Mouse (Mus musculus): Measurements from ENCODE around the gene Shisa6. TPM values are rescaled to one million over a fixed set of nuclear protein-coding genes. Genes with fewer than 3 reads are reported as not detected.
A peak's percentile ranks its signal among the peaks of the same experiment; 100 is the strongest.
"Not testable (repeated sequence)": the region's sequence is repeated elsewhere in the genome, so short reads cannot be mapped to it uniquely, and the experiment has no call there.

Shisa6 gene
- polyA plus RNA-seq, 1 experiment from 2014 or later: 0.66 TPM

DNA sequence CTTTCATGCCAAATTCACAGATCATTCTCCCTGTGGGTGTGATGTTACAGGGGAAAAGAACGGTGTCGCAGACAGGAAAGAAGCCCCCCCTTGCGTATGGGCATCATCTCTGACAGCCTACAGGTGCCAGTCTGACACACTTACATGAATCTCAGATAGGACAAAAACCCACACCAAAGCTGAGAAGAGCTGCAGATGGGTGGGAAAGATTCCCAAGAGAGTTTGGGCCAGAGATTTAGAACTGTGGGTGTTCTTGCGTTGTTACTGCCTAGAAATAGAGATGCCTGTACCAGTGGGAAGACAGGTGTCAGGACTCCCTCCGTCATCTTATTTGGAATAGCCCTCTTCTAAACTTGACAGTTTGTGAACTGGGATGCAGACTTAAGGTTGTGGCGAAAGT lies 99.6 kb downstream of the Shisa6 start:
- H3K4me3 ChIP-seq (replicated peaks): no peak overlapping the region
- ATAC-seq (ENCODE audit: low FRiP score): no peak
- H3K36me3 ChIP-seq (replicated peaks): no peaks in the 10 kb centered on the region
- no peak overlapping the region for H3K9ac ChIP-seq
- 94% methylated on average over 6 of the region's 6 CpGs for WGBS
- H3K9me3 ChIP-seq: no peaks in the 10 kb centered on the region
- no peak overlapping the region for H3K4me2 ChIP-seq
- H3K4me1 ChIP-seq: no peaks in the 10 kb centered on the region
- H3K27ac ChIP-seq: no peak overlapping the region
- no peaks in the 10 kb centered on the region for H3K27me3 ChIP-seq

DNA sequence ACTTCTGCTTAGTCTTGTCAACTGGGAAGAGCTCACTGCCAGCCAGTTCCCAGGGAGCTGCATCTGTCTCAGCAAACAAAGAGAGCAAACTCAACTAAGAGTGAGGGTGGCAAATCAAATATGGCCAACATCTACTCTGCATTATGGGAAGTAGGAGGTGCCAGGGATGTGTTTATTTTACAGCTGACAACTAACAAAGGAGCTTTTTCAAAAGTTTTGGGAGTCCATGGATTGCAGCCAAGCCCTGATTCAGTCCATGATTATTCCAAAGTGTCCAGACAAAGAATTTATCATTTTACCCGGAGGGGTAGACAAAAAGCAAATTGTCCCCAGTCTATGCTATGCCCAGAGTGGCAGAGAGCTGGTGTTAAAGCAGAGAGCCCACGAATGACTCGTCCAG lies 107.5 kb downstream of the Shisa6 start:
- no peaks in the 10 kb centered on the region for H3K9me3 ChIP-seq
- H3K27ac ChIP-seq: no peak overlapping the region
- 59% methylated on average over 3 of the region's 3 CpGs for WGBS
- no peak overlapping the region for H3K9ac ChIP-seq
- no peak for ATAC-seq (ENCODE audit: low FRiP score)
- H3K4me1 ChIP-seq: 0 out of 2 replicates have a peak, but pooled peaks cover 5% of the 10 kb centered on the region
- H3K36me3 ChIP-seq (replicated peaks): no peaks in the 10 kb centered on the region
- no peak overlapping the region for H3K4me3 ChIP-seq (replicated peaks)
- H3K4me2 ChIP-seq: no peak overlapping the region
- H3K27me3 ChIP-seq: no peaks in the 10 kb centered on the region

DNA sequence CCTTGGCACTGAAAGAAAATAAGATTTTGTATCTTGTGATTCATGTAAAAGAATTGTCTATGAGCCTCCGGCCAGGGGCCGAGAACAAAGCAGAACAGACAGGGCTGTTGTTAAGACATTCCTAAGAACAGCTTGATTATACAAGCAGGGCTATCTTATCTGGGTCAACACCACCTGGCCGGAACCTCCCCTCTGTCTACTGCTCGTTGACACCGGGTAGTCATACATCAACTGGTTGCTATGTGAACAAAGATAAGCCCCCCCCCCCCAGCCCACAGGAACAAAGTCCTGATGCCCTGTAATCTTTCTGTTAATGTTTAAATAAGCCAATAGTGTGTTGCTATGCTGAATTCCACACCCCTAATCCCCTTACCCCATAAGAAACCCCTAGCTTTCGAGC lies 117.0 kb downstream of the Shisa6 start:
- ATAC-seq (ENCODE audit: low FRiP score); H3K36me3 ChIP-seq (replicated peaks); H3K4me3 ChIP-seq (replicated peaks); H3K9me3 ChIP-seq; H3K4me2 ChIP-seq; H3K4me1 ChIP-seq; H3K27ac ChIP-seq; H3K9ac ChIP-seq; H3K27me3 ChIP-seq: not testable (repeated sequence)
- WGBS: 85% methylated on average over 6 of the region's 6 CpGs

DNA sequence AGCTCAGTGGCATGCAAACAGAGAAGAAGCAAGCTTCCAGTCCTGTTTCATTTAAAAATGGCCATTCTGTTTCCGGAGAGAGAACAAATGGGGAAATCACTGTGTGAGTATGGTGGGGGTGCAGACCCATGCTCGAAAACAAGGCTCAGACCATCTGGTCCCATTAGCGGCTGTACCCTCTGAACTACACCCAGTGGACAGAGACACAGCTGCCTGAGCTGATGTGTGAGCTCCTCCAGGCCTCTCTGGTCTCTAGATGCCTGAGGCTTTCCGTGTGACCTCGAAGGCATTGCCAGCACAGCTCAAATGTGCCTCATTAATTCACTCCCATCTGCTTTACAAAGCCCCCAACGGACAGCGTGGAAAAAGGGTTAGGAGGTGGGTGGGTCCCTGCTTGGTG lies 125.7 kb downstream of the Shisa6 start:
- Histone ChIP-seq H3K4me3 (replicated peaks) (no peak overlapping the region), H3K9me3 (no peaks in the 10 kb centered on the region), H3K4me2 (no peak overlapping the region), H3K9ac (no peak overlapping the region), H3K27ac (no peak overlapping the region), H3K36me3 (replicated peaks) (no peaks in the 10 kb centered on the region), H3K4me1 (peaks cover 15% of the 10 kb centered on the region; the same call in 1 of the 2 replicates), H3K27me3 (no peaks in the 10 kb centered on the region)
- peak; percentile 44; the same call in 1 of the 2 replicates for ATAC-seq (ENCODE audit: low FRiP score)
- 64% methylated on average over 7 of the region's 7 CpGs for WGBS

DNA sequence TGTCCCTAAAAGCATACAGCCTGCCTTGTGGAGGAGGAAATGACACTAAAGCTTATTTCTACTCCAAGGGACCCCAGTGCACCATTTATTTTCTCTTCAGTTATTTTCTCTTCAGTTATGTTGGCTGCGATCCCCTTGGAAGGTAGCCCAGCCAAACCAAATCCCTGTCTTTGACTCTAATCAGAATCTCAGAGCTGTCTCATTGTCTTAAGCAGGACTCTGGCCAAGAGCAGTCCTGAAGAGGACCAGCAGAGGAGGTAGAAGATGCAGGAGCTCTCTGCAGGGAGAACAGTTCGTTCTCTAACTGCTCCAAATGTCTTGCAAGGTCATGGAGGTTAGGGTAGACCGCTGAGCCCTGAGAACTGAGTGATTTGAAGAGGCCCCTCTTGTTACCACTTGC lies 138.2 kb downstream of the Shisa6 start:
- Histone ChIP-seq H3K9ac (no peak overlapping the region), H3K4me1 (no peaks in the 10 kb centered on the region), H3K27ac (no peak overlapping the region), H3K4me2 (no peak overlapping the region), H3K9me3 (no peaks in the 10 kb centered on the region), H3K4me3 (replicated peaks) (no peak overlapping the region), H3K36me3 (replicated peaks) (no peaks in the 10 kb centered on the region), H3K27me3 (no peaks in the 10 kb centered on the region)
- WGBS: 76% methylated on average over 3 of the region's 3 CpGs
- no peak for ATAC-seq (ENCODE audit: low FRiP score)

DNA sequence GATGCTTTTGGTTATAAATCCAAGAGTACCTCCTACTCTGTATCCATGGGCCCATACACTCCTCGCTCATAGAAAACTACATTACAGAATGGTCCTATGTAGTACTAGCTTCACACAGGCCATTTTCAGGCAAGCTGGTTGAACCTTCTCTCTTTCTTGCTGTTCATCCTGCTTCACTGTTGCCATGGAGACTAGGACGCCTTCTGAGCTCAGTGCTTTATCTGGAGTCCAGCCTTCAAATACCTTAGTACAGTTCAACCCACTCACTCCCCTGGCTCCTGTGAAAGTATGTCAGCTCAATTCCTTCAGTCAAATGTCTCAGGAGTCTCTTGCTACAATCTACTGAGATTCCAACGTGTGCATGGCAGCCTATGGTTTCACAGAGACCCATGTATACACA lies 154.0 kb downstream of the Shisa6 start:
- Histone ChIP-seq H3K9ac (no peak overlapping the region), H3K4me3 (replicated peaks) (no peak overlapping the region), H3K27ac (no peak overlapping the region), H3K36me3 (replicated peaks) (no peaks in the 10 kb centered on the region), H3K4me2 (no peak overlapping the region), H3K9me3 (no peaks in the 10 kb centered on the region), H3K4me1 (no peaks in the 10 kb centered on the region), H3K27me3 (no peaks in the 10 kb centered on the region)
- 70% methylated on average over 3 of the region's 3 CpGs for WGBS
- no peak for ATAC-seq (ENCODE audit: low FRiP score)

DNA sequence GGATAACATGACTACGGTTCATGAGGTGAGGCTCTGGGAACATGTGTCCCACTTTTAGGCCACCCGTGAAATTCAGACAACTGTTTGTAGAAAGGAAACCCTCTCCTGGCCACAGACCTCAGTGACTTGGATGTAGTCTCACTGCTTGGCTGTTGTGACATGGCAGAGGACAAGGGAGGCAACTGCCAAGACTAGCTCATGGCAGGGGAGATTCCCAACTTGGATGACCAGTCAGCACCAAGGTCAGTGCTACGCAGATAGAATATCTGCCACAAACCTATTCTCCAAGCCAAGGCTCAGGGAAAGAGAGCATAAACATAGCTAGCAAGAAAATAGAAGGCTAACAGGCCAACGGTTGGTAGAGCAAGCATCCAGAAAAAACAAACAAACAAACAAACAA lies 156.0 kb downstream of the Shisa6 start:
- Histone ChIP-seq H3K27me3 (no peaks in the 10 kb centered on the region), H3K9me3 (no peaks in the 10 kb centered on the region), H3K9ac (no peak overlapping the region), H3K4me1 (no peaks in the 10 kb centered on the region), H3K27ac (no peak overlapping the region), H3K4me2 (no peak overlapping the region), H3K36me3 (replicated peaks) (no peaks in the 10 kb centered on the region), H3K4me3 (replicated peaks) (no peak overlapping the region)
- no peak for ATAC-seq (ENCODE audit: low FRiP score)
- WGBS: 96% methylated on average over 4 of the region's 4 CpGs

DNA sequence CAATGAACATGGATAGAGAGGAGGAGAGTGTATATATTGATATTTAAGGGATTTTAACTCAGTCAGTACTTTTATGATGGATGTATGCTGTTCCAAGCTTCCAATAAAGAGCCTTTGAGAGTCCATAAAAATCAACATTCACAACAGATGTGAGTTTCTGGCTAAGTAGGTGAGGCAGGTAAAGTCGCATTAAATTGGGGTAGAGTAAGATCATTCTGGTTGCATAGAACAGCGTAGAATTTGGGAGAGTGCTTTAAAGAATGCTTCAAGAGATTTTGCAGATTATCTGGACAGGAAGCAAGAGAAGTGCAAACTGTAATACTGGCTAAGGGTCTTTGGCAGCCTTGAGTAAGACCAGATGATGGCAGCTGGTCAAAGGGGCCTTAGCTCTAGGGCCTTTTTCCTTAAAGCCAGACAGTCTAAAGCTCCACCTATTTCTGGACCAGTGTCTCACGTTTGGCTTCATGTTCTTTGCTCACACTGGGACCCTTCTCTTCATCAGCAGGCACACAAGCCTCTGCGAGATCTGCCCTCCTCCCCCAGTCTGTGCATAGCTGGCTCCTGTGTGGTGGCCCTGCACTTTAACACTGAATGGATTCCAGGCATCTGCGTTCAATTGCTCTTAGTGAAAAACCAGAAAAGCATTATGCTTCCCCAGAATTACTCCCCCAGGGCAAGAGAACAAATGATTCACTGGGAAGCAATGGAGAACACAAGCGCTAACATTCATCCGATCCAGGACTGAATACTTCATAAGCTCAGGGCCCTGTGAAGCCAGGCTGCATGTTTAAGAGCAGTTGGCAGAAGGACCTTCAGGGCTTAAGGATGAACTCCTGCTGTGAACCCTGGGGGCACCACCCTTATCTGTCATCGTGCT lies 158.7 kb downstream of the Shisa6 start:
- WGBS: 59% methylated on average over 8 of the region's 8 CpGs
- H3K9ac ChIP-seq: no peak overlapping the region
- no peak for ATAC-seq (ENCODE audit: low FRiP score)

DNA sequence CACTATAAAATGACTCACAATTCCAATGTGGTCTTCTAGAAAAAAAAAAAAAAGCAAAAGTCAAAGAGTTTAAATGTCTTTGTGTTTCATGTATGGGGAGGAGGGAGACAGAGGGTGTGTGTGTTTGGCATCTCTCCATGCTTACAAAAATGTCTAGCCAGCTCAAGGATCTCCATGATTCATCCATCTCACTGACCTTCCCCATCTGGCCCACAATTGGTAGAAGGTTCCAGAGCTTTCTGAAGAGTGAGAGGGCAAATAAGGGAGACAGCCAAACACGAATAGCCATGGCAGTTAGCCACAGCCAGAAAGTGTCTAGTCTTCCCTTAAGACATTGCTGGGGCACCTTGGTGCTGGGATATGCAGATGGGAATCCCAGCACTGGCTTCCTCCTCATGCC lies 166.0 kb downstream of the Shisa6 start:
- H3K4me2 ChIP-seq: no peak overlapping the region
- WGBS: 85% methylated on average over 1 of the region's 1 CpGs
- no peak for ATAC-seq (ENCODE audit: low FRiP score)
- no peak overlapping the region for H3K27ac ChIP-seq
- no peaks in the 10 kb centered on the region for H3K9me3 ChIP-seq
- H3K9ac ChIP-seq: no peak overlapping the region
- H3K27me3 ChIP-seq: no peaks in the 10 kb centered on the region
- no peaks in the 10 kb centered on the region for H3K4me1 ChIP-seq
- no peaks in the 10 kb centered on the region for H3K36me3 ChIP-seq (replicated peaks)
- no peak overlapping the region for H3K4me3 ChIP-seq (replicated peaks)

More for the DNA sequence above, 158.7 kb downstream of the Shisa6 start:
- Histone ChIP-seq H3K4me1 (no peaks in the 10 kb centered on the region), H3K9me3 (no peaks in the 10 kb centered on the region), H3K4me3 (replicated peaks) (no peak overlapping the region), H3K27me3 (no peaks in the 10 kb centered on the region), H3K27ac (no peak overlapping the region), H3K36me3 (replicated peaks) (no peaks in the 10 kb centered on the region), H3K4me2 (no peak overlapping the region)

DNA sequence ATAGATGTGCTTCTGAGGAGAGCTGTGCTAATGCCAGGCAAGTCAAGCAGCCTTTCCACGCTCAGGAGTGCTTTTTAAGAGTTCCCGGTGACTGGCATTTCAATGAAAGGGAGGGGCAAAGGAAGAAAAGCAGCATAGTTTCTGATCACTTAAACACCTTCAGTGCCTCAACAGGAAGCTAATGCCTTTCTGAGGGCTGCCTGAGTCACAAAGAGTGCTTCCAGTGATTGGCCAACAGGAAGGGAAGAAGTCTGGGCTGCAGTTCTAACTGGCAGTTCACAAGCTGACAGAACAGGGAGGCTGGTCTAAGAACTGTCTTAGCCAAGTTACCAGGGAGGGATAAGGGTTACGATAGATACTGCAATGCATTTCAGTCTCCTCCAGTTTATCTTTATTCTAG lies 180.9 kb downstream of the Shisa6 start:
- Histone ChIP-seq H3K4me3 (replicated peaks) (no peak overlapping the region), H3K9ac (no peak overlapping the region), H3K9me3 (no peaks in the 10 kb centered on the region), H3K4me1 (no peaks in the 10 kb centered on the region), H3K36me3 (replicated peaks) (no peaks in the 10 kb centered on the region), H3K27me3 (no peaks in the 10 kb centered on the region), H3K4me2 (no peak overlapping the region), H3K27ac (no peak overlapping the region)
- 46% methylated on average over 3 of the region's 3 CpGs for WGBS
- no peak for ATAC-seq (ENCODE audit: low FRiP score)

DNA sequence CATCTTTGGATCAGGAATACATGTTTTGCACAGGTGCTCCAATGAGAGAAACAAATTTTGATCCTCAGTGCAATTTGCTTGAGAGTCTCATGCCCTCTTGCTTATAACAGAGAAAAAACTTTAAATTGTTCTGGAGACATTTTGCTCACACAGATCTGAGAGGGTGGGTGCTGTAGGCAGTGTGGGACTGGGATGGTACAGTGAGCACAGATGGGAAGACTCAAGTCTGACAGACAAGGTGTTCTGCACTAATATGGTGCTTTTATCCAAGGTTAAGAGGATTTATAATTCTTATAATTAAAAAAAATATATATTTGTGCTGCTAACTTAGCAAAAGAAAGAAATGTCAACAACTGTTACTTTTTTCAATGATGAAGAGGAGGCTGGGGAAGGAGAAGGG lies 189.5 kb downstream of the Shisa6 start:
- no peaks in the 10 kb centered on the region for H3K4me1 ChIP-seq
- H3K27me3 ChIP-seq: no peaks in the 10 kb centered on the region
- no peak overlapping the region for H3K4me2 ChIP-seq
- no peaks in the 10 kb centered on the region for H3K9me3 ChIP-seq
- no peaks in the 10 kb centered on the region for H3K36me3 ChIP-seq (replicated peaks)
- no peak overlapping the region for H3K9ac ChIP-seq
- no peak for ATAC-seq (ENCODE audit: low FRiP score)
- H3K4me3 ChIP-seq (replicated peaks): no peak overlapping the region
- no peak overlapping the region for H3K27ac ChIP-seq

DNA sequence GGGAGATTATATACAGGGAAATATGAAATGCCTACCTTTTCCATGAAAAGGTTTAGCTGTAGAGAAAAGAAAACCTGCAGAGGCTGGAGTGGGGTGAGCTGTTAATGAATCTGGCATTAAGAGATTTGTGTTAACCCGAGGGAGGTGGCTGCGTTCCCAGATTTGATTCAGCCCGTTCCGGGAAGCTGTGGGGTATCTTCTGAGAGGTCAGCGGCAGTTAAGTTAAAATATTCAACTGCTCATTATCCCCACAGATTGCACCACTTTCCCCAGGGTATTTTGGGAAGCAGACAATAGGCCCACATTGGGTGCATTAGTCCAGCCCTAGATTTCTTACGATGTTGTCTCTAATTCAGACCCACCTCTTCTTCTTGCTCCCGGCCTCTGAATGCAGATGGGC lies 213.0 kb downstream of the Shisa6 start:
- ATAC-seq (ENCODE audit: low FRiP score): no peak
- no peak overlapping the region for H3K9ac ChIP-seq
- no peaks in the 10 kb centered on the region for H3K9me3 ChIP-seq
- H3K4me3 ChIP-seq (replicated peaks): no peak overlapping the region
- H3K36me3 ChIP-seq (replicated peaks): no peaks in the 10 kb centered on the region
- no peak overlapping the region for H3K27ac ChIP-seq
- H3K4me2 ChIP-seq: no peak overlapping the region
- 64% methylated on average over 7 of the region's 7 CpGs for WGBS
- H3K27me3 ChIP-seq: no peaks in the 10 kb centered on the region
- no peaks in the 10 kb centered on the region for H3K4me1 ChIP-seq

DNA sequence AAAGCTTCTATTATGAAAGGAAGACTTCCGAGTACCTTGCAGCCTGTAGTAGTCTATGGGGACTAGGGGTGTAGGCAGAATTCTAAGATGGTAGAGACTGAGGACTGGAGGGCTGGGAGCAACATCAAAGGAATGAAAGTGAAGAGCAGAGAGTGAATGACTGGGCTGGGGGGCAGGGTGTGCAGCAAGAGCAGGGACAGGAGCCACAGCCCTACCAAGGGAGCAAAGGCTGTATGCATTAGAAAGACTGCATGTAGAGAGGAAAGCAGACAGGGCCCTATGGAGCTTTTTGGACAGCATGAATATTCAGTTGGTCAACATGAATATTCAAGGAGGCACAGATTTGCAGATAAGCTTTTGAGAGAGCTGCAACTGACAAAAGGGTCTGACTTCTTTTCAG lies 221.4 kb downstream of the Shisa6 start:
- Histone ChIP-seq H3K9me3 (no peaks in the 10 kb centered on the region), H3K9ac (no peak overlapping the region), H3K27ac (no peak overlapping the region), H3K36me3 (replicated peaks) (no peaks in the 10 kb centered on the region), H3K4me2 (no peak overlapping the region), H3K4me3 (replicated peaks) (no peak overlapping the region), H3K27me3 (no peaks in the 10 kb centered on the region), H3K4me1 (peaks cover 3% of the 10 kb centered on the region; the same call in 1 of the 2 replicates)
- no peak for ATAC-seq (ENCODE audit: low FRiP score)
- WGBS: 71% methylated on average over 1 of the region's 1 CpGs
